Mouse (Mus musculus) hematopoietic stem cell, adult 5-6 weeks (primary cell): Measurements from ENCODE around the gene Edn1. TPM values are rescaled to one million over a fixed set of nuclear protein-coding genes. Genes with fewer than 3 reads are reported as not detected.
A peak's percentile ranks its signal among the peaks of the same experiment; 100 is the strongest.

ENCODE experiments used
- ATAC-seq, 2 experiments: fragments of 125-278 bp in 1 of 2; replicated peaks in 1 of 2; 2 replicates each; pipeline ENCODE4 v1.8.0; 2016 to 2017; ENCODE audit warnings: inconsistent platforms in 2 of 2, mild to moderate bottlenecking in 2 of 2, moderate number of reproducible peaks in 2 of 2, low read depth in 1 of 2, moderate TSS enrichment in 1 of 2; ENCODE audit not compliant: low FRiP score in 2 of 2, poor library complexity in 2 of 2, severe bottlenecking in 2 of 2, insufficient read depth in 1 of 2, low TSS enrichment in 1 of 2
- total RNA-seq: library from RNA; stranded (forward); fragments of 172-1452, 232-1000 nt; gene quantifications from 2 replicates; pipeline ENCODE4 v1.2.3, GENCODE M21; 2017

Gene Edn1
- total RNA-seq, 1 experiment from 2014 or later, result 0.15 TPM

- ATAC-seq, result no peak
Observed at GRCm38 (mm10) chr13:42306870-42307800, 5.9 kb downstream of the Edn1 start.

GRCm38 (mm10) chr13:42308368-42309103, 7.3 kb downstream of the Edn1 start:
- no peak for ATAC-seq

GRCm38 (mm10) chr13:42309804-42310203, 8.5 kb downstream of the Edn1 start:
- no peak for ATAC-seq

GRCm38 (mm10) chr13:42315628-42316027, 14.4 kb downstream of the Edn1 start:
- ATAC-seq, result no peak; a peak in 1 of 4 replicates

- no peak for ATAC-seq
Observed at GRCm38 (mm10) chr13:42317808-42318207, 16.5 kb downstream of the Edn1 start.

- ATAC-seq, result peak; percentile 89 to 94
Observed at GRCm38 (mm10) chr13:42328576-42328975, 27.3 kb downstream of the Edn1 start.

- no peak for ATAC-seq
Observed at GRCm38 (mm10) chr13:42331104-42331503, 29.8 kb downstream of the Edn1 start.

- no peak for ATAC-seq
Observed at GRCm38 (mm10) chr13:42334981-42335380, 33.7 kb downstream of the Edn1 start.

- no peak for ATAC-seq
Observed at GRCm38 (mm10) chr13:42336414-42336813, 35.1 kb downstream of the Edn1 start.

GRCm38 (mm10) chr13:42337072-42337471, 35.8 kb downstream of the Edn1 start:
- no peak for ATAC-seq

- ATAC-seq, result no peak
Observed at GRCm38 (mm10) chr13:42339466-42339865, 38.2 kb downstream of the Edn1 start.

GRCm38 (mm10) chr13:42341871-42342532, 40.7 kb downstream of the Edn1 start:
- no peak for ATAC-seq

GRCm38 (mm10) chr13:42345439-42345838, 44.2 kb downstream of the Edn1 start:
- no peak for ATAC-seq

GRCm38 (mm10) chr13:42346414-42346813, 45.1 kb downstream of the Edn1 start:
- no peak for ATAC-seq

- ATAC-seq, result no peak
Observed at GRCm38 (mm10) chr13:42351675-42352074, 50.4 kb downstream of the Edn1 start.
